In genomic region chrX:82987683-82988082, GRCm38 (mm10) we compare ENCODE assay signal across 23 mouse cellular contexts. TPM values are rescaled to one million over a fixed set of nuclear protein-coding genes. Genes with fewer than 3 reads are reported as not detected.
DNase-seq lines count a peak whose midpoint lies in the region; ATAC-seq and TF ChIP-seq lines count a peak whose summit lies in the region.
"Had no signal": no experiment of that assay in that cellular context is flagged by ENCODE, and none has a peak within 500 bp of the region (broad histone marks: within the 10 kb centered on the region; RNA-seq: fewer than 3 reads in every experiment).

No protein-coding gene starts in this region.

- H3K36me3 ChIP-seq in embryonic facial prominence, embryonic 14.5 days (ENCODE audit: control insufficient read depth, insufficient read depth, low read length), result no peaks in the 10 kb centered on the region
- H3K36me3 ChIP-seq in embryonic facial prominence, embryonic 10.5 days (replicated peaks), result no peaks in the 10 kb centered on the region
- no peaks in the 10 kb centered on the region for H3K36me3 ChIP-seq in heart, embryonic 11.5 days (ENCODE audit: control insufficient read depth, insufficient read depth, low read length)
- no peaks in the 10 kb centered on the region for H3K36me3 ChIP-seq in midbrain, embryonic 14.5 days (ENCODE audit: control insufficient read depth, insufficient read depth, low read length)
- H3K36me3 ChIP-seq: embryonic facial prominence, embryonic 13.5 days; G1E; heart, embryonic 13.5 days; hindbrain, embryonic 13.5 days had no signal

- TF ChIP-seq CTCF in brain, embryonic 14.5 days (IDR thresholded peaks at IDR 0.05; ENCODE audit: borderline replicate concordance, extremely low read depth, insufficient read depth, insufficient read length), result no peak

- no peak overlapping the region for H3K9ac ChIP-seq in embryonic facial prominence, embryonic 14.5 days (ENCODE audit: low read depth, low read length)
- no peak overlapping the region for H3K9ac ChIP-seq in heart, embryonic 11.5 days (ENCODE audit: low read depth, low read length)
- no peak overlapping the region for H3K9ac ChIP-seq in midbrain, embryonic 14.5 days (replicated peaks; ENCODE audit: low read length)
- H3K9ac ChIP-seq: embryonic facial prominence, embryonic 13.5 days; heart, embryonic 13.5 days; hindbrain, embryonic 13.5 days had no signal

- no peak overlapping the region for H3K4me3 ChIP-seq in embryonic facial prominence, embryonic 14.5 days (ENCODE audit: low read depth, low read length)
- no peak overlapping the region for H3K4me3 ChIP-seq in embryonic facial prominence, embryonic 10.5 days
- H3K4me3 ChIP-seq in heart, embryonic 11.5 days (ENCODE audit: low read depth, low read length), result no peak overlapping the region
- no peak overlapping the region for H3K4me3 ChIP-seq in midbrain, embryonic 14.5 days (replicated peaks; ENCODE audit: low read depth, low read length)
- H3K4me3 ChIP-seq: embryonic facial prominence, embryonic 13.5 days; heart, embryonic 13.5 days; hindbrain, embryonic 13.5 days had no signal

- intact Hi-C loops in heart, postnatal 10 days (cut with DNase I), result no loop called here

- H3K27ac ChIP-seq in embryonic facial prominence, embryonic 14.5 days (replicated peaks; ENCODE audit: low read depth, low read length), result no peak overlapping the region
- H3K27ac ChIP-seq in embryonic facial prominence, embryonic 10.5 days (replicated peaks), result no peak overlapping the region
- no peak overlapping the region for H3K27ac ChIP-seq in heart, embryonic 11.5 days (ENCODE audit: low read depth, low read length)
- H3K27ac ChIP-seq in midbrain, embryonic 14.5 days (replicated peaks; ENCODE audit: low read depth, low read length), result no peak overlapping the region
- H3K27ac ChIP-seq: embryonic facial prominence, embryonic 13.5 days; heart, embryonic 13.5 days; hindbrain, embryonic 13.5 days; hindbrain, postnatal 0 days had no signal

- H3K27me3 ChIP-seq in embryonic facial prominence, embryonic 14.5 days (replicated peaks; ENCODE audit: control insufficient read depth, insufficient read depth, low read length), result no peaks in the 10 kb centered on the region
- H3K27me3 ChIP-seq in embryonic facial prominence, embryonic 10.5 days (replicated peaks; ENCODE audit: low read depth, poor library complexity, severe bottlenecking), result no peaks in the 10 kb centered on the region
- no peaks in the 10 kb centered on the region for H3K27me3 ChIP-seq in heart, embryonic 11.5 days (ENCODE audit: control insufficient read depth, insufficient read depth, low read length)
- no peaks in the 10 kb centered on the region for H3K27me3 ChIP-seq in midbrain, embryonic 14.5 days (ENCODE audit: control insufficient read depth, insufficient read depth, low read length)
- H3K27me3 ChIP-seq: embryonic facial prominence, embryonic 13.5 days; heart, embryonic 13.5 days; hindbrain, embryonic 13.5 days had no signal

- ATAC-seq in embryonic facial prominence, embryonic 14.5 days (ENCODE audit: low read depth), result no peak
- ATAC-seq in heart, embryonic 11.5 days (replicated peaks; ENCODE audit: insufficient number of reproducible peaks, low FRiP score, low TSS enrichment), result no peak
- no peak for ATAC-seq in midbrain, embryonic 14.5 days (ENCODE audit: low FRiP score, low TSS enrichment)
- ATAC-seq: CD4-positive, CD25-positive, alpha-beta regulatory T cell, adult 4 months; forebrain, embryonic 14.5 days; hindbrain, postnatal 0 days had no signal

- no peaks in the 10 kb centered on the region for H3K9me3 ChIP-seq in embryonic facial prominence, embryonic 14.5 days (ENCODE audit: control insufficient read depth, low read length)
- H3K9me3 ChIP-seq in embryonic facial prominence, embryonic 10.5 days, result no peaks in the 10 kb centered on the region
- no peaks in the 10 kb centered on the region for H3K9me3 ChIP-seq in heart, embryonic 11.5 days (replicated peaks; ENCODE audit: control insufficient read depth, low read length)
- no peaks in the 10 kb centered on the region for H3K9me3 ChIP-seq in midbrain, embryonic 14.5 days (ENCODE audit: control insufficient read depth, low read length)
- H3K9me3 ChIP-seq: embryonic facial prominence, embryonic 13.5 days; G1E; heart, embryonic 13.5 days; hindbrain, embryonic 13.5 days had no signal

- H3K4me1 ChIP-seq in embryonic facial prominence, embryonic 14.5 days (ENCODE audit: control insufficient read depth, insufficient read depth, low read length), result no peaks in the 10 kb centered on the region
- no peaks in the 10 kb centered on the region for H3K4me1 ChIP-seq in embryonic facial prominence, embryonic 10.5 days
- no peaks in the 10 kb centered on the region for H3K4me1 ChIP-seq in heart, embryonic 11.5 days (ENCODE audit: control insufficient read depth, insufficient read depth, low read length)
- no peaks in the 10 kb centered on the region for H3K4me1 ChIP-seq in midbrain, embryonic 14.5 days (ENCODE audit: control insufficient read depth, insufficient read depth, low read length)
- H3K4me1 ChIP-seq: embryonic facial prominence, embryonic 13.5 days; heart, embryonic 13.5 days; hindbrain, embryonic 13.5 days had no signal

- H3K4me2 ChIP-seq in embryonic facial prominence, embryonic 14.5 days (ENCODE audit: low read depth, low read length), result no peak overlapping the region
- no peak overlapping the region for H3K4me2 ChIP-seq in heart, embryonic 11.5 days
- no peak overlapping the region for H3K4me2 ChIP-seq in midbrain, embryonic 14.5 days (ENCODE audit: low read length)
- H3K4me2 ChIP-seq: embryonic facial prominence, embryonic 13.5 days; heart, embryonic 13.5 days; hindbrain, embryonic 13.5 days had no signal

- 85% methylated on average over 1 of the region's 1 CpGs for WGBS in embryonic facial prominence, embryonic 14.5 days
- WGBS in embryonic facial prominence, embryonic 10.5 days, result 82% methylated on average over 1 of the region's 1 CpGs
- 96% methylated on average over 1 of the region's 1 CpGs for WGBS in heart, embryonic 11.5 days (ENCODE audit: insufficient replicate concordance)
- WGBS in midbrain, embryonic 14.5 days, result 95% methylated on average over 1 of the region's 1 CpGs

- TF ChIP-seq POLR2A in brain, embryonic 14.5 days (IDR thresholded peaks at IDR 0.05; ENCODE audit: borderline replicate concordance, extremely low read depth, insufficient read depth, insufficient read length, poor library complexity, severe bottlenecking), result no peak

- DNase-seq in embryonic facial prominence, embryonic 14.5 days (ENCODE audit: low spot score), result peak; percentile 23
- no peak for DNase-seq in embryonic facial prominence, embryonic 10.5 days (ENCODE audit: low spot score)
- DNase-seq in heart, adult 8-10 months (ENCODE audit: low spot score), result peak; percentile 13
- peak; percentile 0 for DNase-seq in brain, embryonic 14.5 days (ENCODE audit: low read depth)
- peak; percentile 41 to 52 for DNase-seq in heart, postnatal 10 days
- DNase-seq in midbrain, embryonic 14.5 days, result no peak
- no peak for DNase-seq in left cerebral cortex, adult 9 months (ENCODE audit: low spot score in 2 of 2)
- DNase-seq: adrenal gland, adult 8-10 months; adrenal gland, postnatal 36 days; B cell, adult 2 months; cerebellum, adult 11 months; cerebellum, adult 9-10 months; cerebellum, postnatal 25 days; gastrocnemius, postnatal 36 days; kidney, adult 11 months had no signal

RNA-seq across cellular contexts. Expression of gene Dmd, which starts 39.0 kb away (rescaled TPM):
- 27.5 and 29.2 TPM in 2 replicates for polyA plus RNA-seq in embryonic facial prominence, embryonic 14.5 days (2014; fragmentation: Nextera tagmentation; extraction: Ambion mirVana)
- 9.5 and 11.2 TPM in 2 replicates for polyA plus RNA-seq in embryonic facial prominence, embryonic 10.5 days (2016; fragmentation: Nextera tagmentation; extraction: Ambion mirVana)
- 10 to 100 TPM; 81.2 to 97.1 (median 87.7) TPM for total RNA-seq in heart, adult 8-10 months (2022)
- 24.8 and 35.9 TPM in 2 replicates for polyA plus RNA-seq in heart, embryonic 11.5 days (2014; fragmentation: Nextera tagmentation; extraction: Ambion mirVana)
- polyA plus RNA-seq in brain, embryonic 14.5 days (2012; rRNA removed), result 18.4 and 24.7 TPM in 2 replicates
- 100 to 1,000 TPM in 1 of 2 experiments, 10 to 100 TPM in 1; 95.6 to 104 TPM for total RNA-seq in heart, postnatal 10 days (2021)
- 25.7 and 29.0 TPM in 2 replicates for polyA plus RNA-seq in midbrain, embryonic 14.5 days (2014; fragmentation: Nextera tagmentation; extraction: Ambion mirVana)
- polyA plus RNA-seq: G1E had no signal

Comparison
In these comparisons a context has a peak if more than half of its experiments do, and no peak if none do; other contexts are left out.
1. DNase-seq: peak in embryonic facial prominence, embryonic 14.5 days (single experiment), heart, adult 8-10 months (single experiment), brain, embryonic 14.5 days (single experiment) and heart, postnatal 10 days (2 of 2); none in embryonic facial prominence, embryonic 10.5 days (single experiment), midbrain, embryonic 14.5 days (single experiment) and left cerebral cortex, adult 9 months (0 of 2).